Mouse (Mus musculus) brain, embryonic 14.5 days (tissue): ENCODE measurements around the gene Pfn4.
"Not testable (repeated sequence)": the region's sequence is repeated elsewhere in the genome, so short reads cannot be mapped to it uniquely, and the experiment has no call there.

ENCODE experiments used
- CTCF ChIP-seq: fragments of 200-500 bp; IDR thresholded peaks from 2 replicates; pipeline ENCODE4 v1.5.1; 2012; ENCODE audit warnings: inconsistent platforms, mild to moderate bottlenecking, moderate library complexity, borderline replicate concordance; ENCODE audit not compliant: insufficient read depth, insufficient read length; ENCODE audit errors: extremely low read depth
- POLR2A ChIP-seq: fragments of 200-500 bp; IDR thresholded peaks from 2 replicates; pipeline ENCODE4 v1.6.1; 2012; ENCODE audit warnings: mild to moderate bottlenecking, inconsistent platforms, borderline replicate concordance; ENCODE audit not compliant: poor library complexity, insufficient read depth, insufficient read length, severe bottlenecking; ENCODE audit errors: extremely low read depth

GRCm38 (mm10) chr12:4797471-4797870, 28.6 kb downstream of the Pfn4 start:
- TF ChIP-seq CTCF, POLR2A: not testable (repeated sequence)
